Mouse (Mus musculus): ENCODE data around the gene Fam167b. TPM values are rescaled to one million over a fixed set of nuclear protein-coding genes. Genes with fewer than 3 reads are reported as not detected.

The Fam167b gene
- polyA plus RNA-seq, 1 experiment = 2.6 TPM

DNA sequence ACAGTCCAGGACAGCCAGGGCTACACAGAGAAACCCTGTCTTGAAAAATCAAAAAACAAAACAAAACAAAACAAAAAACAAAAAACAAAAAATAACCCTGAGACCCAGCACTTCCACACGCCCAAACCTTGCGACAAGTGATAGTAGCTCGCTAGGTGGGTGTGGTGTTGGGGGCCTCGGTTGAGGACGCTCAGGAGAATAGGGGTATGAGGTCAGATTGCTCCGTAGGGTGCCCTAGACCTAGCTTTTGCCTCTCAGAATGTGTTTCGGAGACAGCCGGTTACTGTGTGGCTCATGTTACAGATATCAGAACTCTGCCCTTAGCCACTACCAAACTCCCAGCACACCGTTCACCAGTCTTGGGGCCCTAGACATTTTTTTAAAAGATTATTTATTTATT is 7.4 kb upstream of the Fam167b start:
- WGBS = 92% methylated on average over 9 of the region's 9 CpGs
- H3K4me3 ChIP-seq (ENCODE audit: control insufficient read depth, insufficient read depth, low read length) = no peak overlapping the region
- no peak for TF ChIP-seq CTCF (IDR thresholded peaks at IDR 0.05; ENCODE audit: borderline replicate concordance, control insufficient read depth, extremely low read depth, insufficient read depth, low read length, poor library complexity)
- no peak for TF ChIP-seq POLR2A (IDR thresholded peaks at IDR 0.05; ENCODE audit: control insufficient read depth, extremely low read depth, insufficient read depth, low read length, poor library complexity)

DNA sequence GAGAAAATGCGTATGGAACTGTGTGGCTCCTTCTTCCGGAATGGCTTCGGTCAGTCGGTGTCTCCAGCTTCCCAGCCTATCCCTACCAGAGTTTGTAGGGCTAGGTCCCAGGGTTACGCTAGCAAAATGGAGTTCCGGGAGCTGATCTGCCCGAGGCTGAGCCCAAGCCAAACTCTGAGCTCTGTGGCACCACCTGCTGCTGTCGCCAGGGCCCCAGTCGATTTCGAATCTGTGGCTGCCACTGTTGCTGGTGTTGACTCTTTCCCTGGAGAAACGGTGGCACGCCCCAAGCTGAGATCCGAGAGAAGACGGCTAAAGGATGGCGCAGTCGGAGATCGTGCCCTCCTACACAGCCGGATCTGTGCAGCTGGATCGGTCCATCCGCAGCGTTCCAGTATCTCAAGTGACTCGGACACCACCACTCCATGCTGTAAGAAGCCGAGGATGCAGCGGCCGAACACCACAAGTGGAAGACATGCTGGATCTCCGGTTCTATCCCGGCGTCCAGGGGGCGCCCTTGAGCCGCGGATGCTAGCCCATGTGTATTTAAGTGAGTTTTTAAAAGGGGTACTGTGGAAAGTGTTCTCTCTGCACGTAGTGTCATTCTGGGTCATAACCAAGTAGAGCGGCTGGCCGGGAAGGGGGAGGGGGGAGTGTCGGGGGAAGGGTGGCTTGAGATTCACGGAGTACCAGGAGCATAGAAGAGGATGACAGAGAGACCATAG is 6.7 kb upstream of the Fam167b start:
- 4% methylated on average over 36 of the region's 36 CpGs for WGBS

More for the DNA sequence above, 7.4 kb upstream of the Fam167b start:
- peaks cover 12% of the 10 kb centered on the region for H3K4me1 ChIP-seq (replicated peaks; ENCODE audit: control insufficient read depth, insufficient read depth, low read length)
- H3K27me3 ChIP-seq (ENCODE audit: control insufficient read depth, insufficient read depth, low read length) = no peaks in the 10 kb centered on the region
- no peaks in the 10 kb centered on the region for H3K36me3 ChIP-seq (ENCODE audit: control insufficient read depth, insufficient read depth, low read length)
- no peak overlapping the region for H3K27ac ChIP-seq (ENCODE audit: control insufficient read depth, insufficient read depth, low read length)
- DNase-seq = no peak

DNA sequence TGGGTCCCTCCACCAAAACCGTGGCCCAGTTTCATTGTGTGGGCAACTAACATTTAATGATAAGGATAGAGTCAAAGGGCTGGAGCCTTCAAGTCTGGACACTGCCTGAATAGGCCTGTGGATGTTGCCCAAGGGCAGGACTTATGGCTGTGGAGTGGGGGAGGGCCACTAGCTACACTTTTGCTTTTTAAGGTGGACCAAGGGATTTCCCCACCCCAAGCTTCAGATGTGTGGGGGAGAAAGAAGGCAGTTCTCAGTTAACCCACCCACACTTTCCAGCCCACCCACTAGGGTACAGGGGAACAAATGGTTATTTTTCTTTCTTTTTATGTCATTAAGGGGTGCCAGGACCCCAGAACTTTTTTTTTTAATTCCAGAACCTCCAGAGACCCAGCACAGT is 6.0 kb upstream of the Fam167b start:
- TF ChIP-seq POLR2A (IDR thresholded peaks at IDR 0.05; ENCODE audit: control insufficient read depth, extremely low read depth, insufficient read depth, low read length, poor library complexity) (no peak), CTCF (IDR thresholded peaks at IDR 0.05; ENCODE audit: borderline replicate concordance, control insufficient read depth, extremely low read depth, insufficient read depth, low read length, poor library complexity) (no peak)
- no peak overlapping the region for H3K4me3 ChIP-seq (ENCODE audit: control insufficient read depth, insufficient read depth, low read length)
- H3K36me3 ChIP-seq (ENCODE audit: control insufficient read depth, insufficient read depth, low read length) = no peaks in the 10 kb centered on the region
- no peak for DNase-seq
- no peaks in the 10 kb centered on the region for H3K27me3 ChIP-seq (ENCODE audit: control insufficient read depth, insufficient read depth, low read length)
- peak overlapping the region; percentile 40 for H3K27ac ChIP-seq (ENCODE audit: control insufficient read depth, insufficient read depth, low read length)
- 89% methylated on average over 1 of the region's 1 CpGs for WGBS
- H3K4me1 ChIP-seq (replicated peaks; ENCODE audit: control insufficient read depth, insufficient read depth, low read length) = peaks cover 22% of the 10 kb centered on the region

More for the DNA sequence above, 6.7 kb upstream of the Fam167b start:
- Histone ChIP-seq H3K27ac (ENCODE audit: control insufficient read depth, insufficient read depth, low read length) (peak overlapping the region; percentile 92), H3K27me3 (ENCODE audit: control insufficient read depth, insufficient read depth, low read length) (no peaks in the 10 kb centered on the region), H3K4me3 (ENCODE audit: control insufficient read depth, insufficient read depth, low read length) (peak overlapping the region; percentile 90), H3K36me3 (ENCODE audit: control insufficient read depth, insufficient read depth, low read length) (no peaks in the 10 kb centered on the region), H3K4me1 (replicated peaks; ENCODE audit: control insufficient read depth, insufficient read depth, low read length) (peaks cover 18% of the 10 kb centered on the region)
- TF ChIP-seq CTCF (IDR thresholded peaks at IDR 0.05; ENCODE audit: borderline replicate concordance, control insufficient read depth, extremely low read depth, insufficient read depth, low read length, poor library complexity) (peak; percentile 77; the same call in 1 of the 2 replicates), POLR2A (IDR thresholded peaks at IDR 0.05; ENCODE audit: control insufficient read depth, extremely low read depth, insufficient read depth, low read length, poor library complexity) (0 out of 2 replicates have a peak, but pooled peaks have one; percentile 46)
- peak; percentile 90 for DNase-seq

DNA sequence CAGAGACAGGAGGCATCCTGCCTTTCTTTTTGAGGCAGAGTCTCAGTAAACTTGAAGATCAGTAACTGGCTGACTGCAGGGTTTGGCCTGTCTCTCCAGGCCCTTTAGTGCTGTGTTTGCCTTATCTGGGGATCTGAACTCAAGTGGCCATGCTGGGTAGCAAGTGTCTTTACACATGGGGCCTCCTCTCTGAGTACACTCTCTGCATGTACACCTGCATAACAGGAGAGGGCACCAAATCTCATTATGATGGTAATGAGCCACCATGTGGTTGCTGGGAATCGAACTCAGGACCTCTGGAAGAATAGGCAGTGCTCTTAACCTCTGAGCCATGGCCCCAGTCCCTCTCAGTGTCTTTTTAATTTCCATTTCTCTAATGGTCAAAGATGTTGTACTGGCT is 3.9 kb upstream of the Fam167b start:
- no peaks in the 10 kb centered on the region for H3K27me3 ChIP-seq (ENCODE audit: control insufficient read depth, insufficient read depth, low read length)
- no peak overlapping the region for H3K27ac ChIP-seq (ENCODE audit: control insufficient read depth, insufficient read depth, low read length)
- no peaks in the 10 kb centered on the region for H3K36me3 ChIP-seq (ENCODE audit: control insufficient read depth, insufficient read depth, low read length)
- no peak for DNase-seq
- no peak overlapping the region for H3K4me3 ChIP-seq (ENCODE audit: control insufficient read depth, insufficient read depth, low read length)
- peaks cover 29% of the 10 kb centered on the region for H3K4me1 ChIP-seq (replicated peaks; ENCODE audit: control insufficient read depth, insufficient read depth, low read length)
- no peak for TF ChIP-seq CTCF (IDR thresholded peaks at IDR 0.05; ENCODE audit: borderline replicate concordance, control insufficient read depth, extremely low read depth, insufficient read depth, low read length, poor library complexity)
- no peak for TF ChIP-seq POLR2A (IDR thresholded peaks at IDR 0.05; ENCODE audit: control insufficient read depth, extremely low read depth, insufficient read depth, low read length, poor library complexity)
- WGBS = 97% methylated on average over 1 of the region's 1 CpGs

DNA sequence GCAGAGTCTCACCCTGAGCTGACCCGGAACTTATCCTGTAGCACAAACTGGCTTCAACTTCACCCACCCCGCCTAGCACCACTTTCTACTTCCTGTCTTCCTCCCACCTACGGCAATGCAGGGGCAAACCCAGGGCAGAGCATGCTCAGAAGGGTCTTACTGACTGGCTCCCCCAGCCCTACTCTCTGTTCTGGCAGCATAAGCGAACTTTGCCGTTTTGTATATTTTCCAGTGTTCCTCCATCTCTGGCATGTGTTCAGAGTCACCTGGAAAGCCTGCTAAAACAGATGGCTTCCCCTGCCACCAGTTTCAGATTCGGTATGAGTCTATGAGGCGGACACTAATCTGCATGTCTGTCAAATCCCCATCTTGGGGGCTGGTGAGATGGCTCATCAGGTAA is 2.0 kb upstream of the Fam167b start:
- whole genome bisulfite sequencing = 45% methylated on average over 7 of the region's 7 CpGs
- TF ChIP-seq CTCF (IDR thresholded peaks at IDR 0.05; ENCODE audit: borderline replicate concordance, control insufficient read depth, extremely low read depth, insufficient read depth, low read length, poor library complexity) = no peak
- DNase-seq = peak; percentile 72
- H3K27me3 ChIP-seq (ENCODE audit: control insufficient read depth, insufficient read depth, low read length) = no peaks in the 10 kb centered on the region
- peaks cover 42% of the 10 kb centered on the region for H3K4me1 ChIP-seq (replicated peaks; ENCODE audit: control insufficient read depth, insufficient read depth, low read length)
- H3K27ac ChIP-seq (ENCODE audit: control insufficient read depth, insufficient read depth, low read length) = peak overlapping the region; percentile 62
- H3K4me3 ChIP-seq (ENCODE audit: control insufficient read depth, insufficient read depth, low read length) = no peak overlapping the region
- H3K36me3 ChIP-seq (ENCODE audit: control insufficient read depth, insufficient read depth, low read length) = no peaks in the 10 kb centered on the region

DNA sequence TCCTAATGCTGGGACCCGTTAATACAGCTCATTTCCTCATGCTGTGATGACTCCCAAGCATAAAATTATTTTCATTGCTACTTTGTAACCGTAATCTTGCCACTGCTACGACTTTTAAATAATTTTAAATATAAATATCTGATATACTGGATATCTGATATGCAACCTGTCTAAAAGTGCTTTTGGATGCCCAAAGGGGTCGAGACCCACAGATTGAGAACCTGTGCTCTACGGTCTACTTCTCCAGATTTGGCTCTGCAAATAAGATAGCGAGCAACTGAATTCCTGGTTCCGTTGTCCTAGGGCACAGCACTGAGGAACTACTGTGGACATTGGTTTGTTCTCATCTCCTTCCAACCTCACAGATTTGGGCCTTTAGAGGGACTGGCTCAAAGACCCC is 661 bp downstream of the Fam167b start:
- 91% methylated on average over 7 of the region's 7 CpGs for WGBS
- H3K36me3 ChIP-seq (ENCODE audit: control insufficient read depth, insufficient read depth, low read length) = no peaks in the 10 kb centered on the region
- peaks cover 52% of the 10 kb centered on the region for H3K4me1 ChIP-seq (replicated peaks; ENCODE audit: control insufficient read depth, insufficient read depth, low read length)
- no peak overlapping the region for H3K27ac ChIP-seq (ENCODE audit: control insufficient read depth, insufficient read depth, low read length)
- no peak for DNase-seq
- H3K4me3 ChIP-seq (ENCODE audit: control insufficient read depth, insufficient read depth, low read length) = no peak overlapping the region
- no peak for TF ChIP-seq POLR2A (IDR thresholded peaks at IDR 0.05; ENCODE audit: control insufficient read depth, extremely low read depth, insufficient read depth, low read length, poor library complexity)
- TF ChIP-seq CTCF (IDR thresholded peaks at IDR 0.05; ENCODE audit: borderline replicate concordance, control insufficient read depth, extremely low read depth, insufficient read depth, low read length, poor library complexity) = no peak
- H3K27me3 ChIP-seq (ENCODE audit: control insufficient read depth, insufficient read depth, low read length) = no peaks in the 10 kb centered on the region
